Comparison of ENCODE assay signal across 8 mouse cellular contexts in the genomic region with DNA sequence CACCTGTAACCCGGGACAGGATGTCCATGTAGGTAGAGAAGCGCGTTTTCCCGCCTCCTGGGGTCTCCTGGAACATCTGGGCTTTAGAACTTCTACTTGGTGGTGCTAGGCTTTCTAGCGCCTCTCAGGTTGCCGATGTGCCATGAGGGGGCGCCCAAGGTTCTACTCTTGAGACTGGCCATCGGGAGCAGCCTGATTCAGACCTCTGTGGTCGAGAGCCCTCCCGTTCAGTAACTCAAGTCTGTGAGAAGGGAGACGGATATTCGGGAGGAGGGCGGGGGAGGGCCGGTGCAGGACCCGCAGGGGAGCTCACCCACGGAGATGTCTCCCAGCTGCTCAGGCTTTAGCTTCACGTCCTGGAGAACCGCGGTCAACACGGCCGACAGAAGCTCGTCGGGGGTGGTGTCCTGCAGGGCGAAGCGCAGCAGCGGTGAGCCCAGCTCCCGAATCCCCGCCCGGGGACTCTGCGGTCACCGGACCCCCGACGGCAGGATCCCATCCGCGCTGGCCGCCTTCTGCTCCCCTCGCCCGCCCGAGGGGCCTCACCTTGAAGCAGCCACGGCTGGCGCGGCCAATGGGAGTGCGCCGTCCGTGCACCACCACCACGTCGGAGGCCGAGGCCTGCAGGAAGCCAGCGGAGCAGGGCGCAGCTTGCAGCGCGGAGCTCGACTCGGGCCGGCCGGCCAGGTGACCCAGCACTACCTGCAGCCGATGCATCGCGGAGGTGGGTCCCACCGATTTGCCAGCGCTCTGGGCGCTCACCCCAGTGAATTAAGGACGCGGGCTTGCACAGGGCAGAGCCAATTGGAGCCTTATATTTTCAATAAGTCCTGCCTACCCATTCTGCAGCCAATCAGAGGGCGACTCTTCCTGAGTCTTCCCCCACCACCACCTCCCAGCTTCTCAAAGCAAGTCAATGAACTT. TPM values are rescaled to one million over a fixed set of nuclear protein-coding genes. Genes with fewer than 3 reads are reported as not detected.
DNase-seq lines count a peak whose midpoint lies in the region; ATAC-seq lines count a peak whose summit lies in the region.

A gene (minus strand): TSS at position 816 of the 924 bp plus-strand sequence.

- no peaks in the 10 kb centered on the region for H3K36me3 ChIP-seq in lung, embryonic 15.5 days

- no peaks in the 10 kb centered on the region for H3K4me1 ChIP-seq in lung, embryonic 15.5 days

- H3K4me2 ChIP-seq in lung, embryonic 15.5 days = peak within 1 kb of the TSS; percentile 70

- peaks cover 22% of the 10 kb centered on the region; the same call in 1 of the 2 replicates for H3K27me3 ChIP-seq in lung, embryonic 15.5 days

- no peaks in the 10 kb centered on the region for H3K9me3 ChIP-seq in lung, embryonic 15.5 days

- H3K27ac ChIP-seq in lung, embryonic 15.5 days = no peak within 1 kb of the TSS

- ATAC-seq in frontal cortex, adult (ENCODE audit: low TSS enrichment) = peak; percentile 88
- peak; percentile 81 for ATAC-seq in lung, embryonic 15.5 days (ENCODE audit: borderline replicate concordance, extremely low read depth, low FRiP score, low TSS enrichment)

- peak within 1 kb of the TSS; percentile 46 for H3K4me3 ChIP-seq in lung, embryonic 15.5 days

- under 1% methylated on average over 65 of the region's 65 CpGs for WGBS in lung, embryonic 15.5 days

- H3K9ac ChIP-seq in lung, embryonic 15.5 days = peak within 1 kb of the TSS; percentile 31; the same call in 1 of the 2 replicates

- DNase-seq in Muller cell, postnatal 12 days (ENCODE audit: inconsistent ontology term) = peak; percentile 66
- DNase-seq in cerebellum, adult 8-10 months = peak; percentile 39
- DNase-seq in heart, postnatal 4 days = peak; percentile 87
- DNase-seq in layer of hippocampus, adult 8-10 months (ENCODE audit: low spot score in 2 of 2) = peak; percentile 29 to 60
- peak; percentile 77 for DNase-seq in ovary, postnatal 14 days (ENCODE audit: low spot score)
- peak; percentile 34 to 41 for DNase-seq in thymus, postnatal 36 days

RNA-seq across cellular contexts. Expression of the gene that starts here (rescaled TPM):
- 1 to 10 TPM; 1.8 to 1.9 TPM for total RNA-seq in heart, postnatal 4 days (2021)
- 1 to 10 TPM in 3 of 4 experiments, under 1 TPM in 1; 1.00 to 2.0 (median 1.5) TPM for total RNA-seq in layer of hippocampus, adult 8-10 months (2022)
- polyA plus RNA-seq in lung, embryonic 15.5 days (2015; fragmentation: Nextera tagmentation; extraction: Ambion mirVana) = 1.2 and 1.6 TPM in 2 replicates
